Mouse (Mus musculus) heart, postnatal 0 days (tissue): Measurements from ENCODE around the gene Atp6v0d1.

ENCODE experiments used
- CTCF ChIP-seq: IDR thresholded peaks from 2 replicates; pipeline ENCODE4 v1.5.1; 2016; ENCODE audit warnings: antibody characterized with exemption, control low read depth, low read depth
- EP300 ChIP-seq: IDR thresholded peaks from 2 replicates; pipeline ENCODE4 v1.6.1; 2016; ENCODE audit warnings: antibody characterized with exemption, low read depth

- TF ChIP-seq CTCF = no peak
- TF ChIP-seq EP300 = no peak
Observed at GRCm38 (mm10) chr8:105495350-105496302, 70.2 kb downstream of the Atp6v0d1 start.
